29 mouse cellular contexts compared by ENCODE assay signal in the genomic region with DNA sequence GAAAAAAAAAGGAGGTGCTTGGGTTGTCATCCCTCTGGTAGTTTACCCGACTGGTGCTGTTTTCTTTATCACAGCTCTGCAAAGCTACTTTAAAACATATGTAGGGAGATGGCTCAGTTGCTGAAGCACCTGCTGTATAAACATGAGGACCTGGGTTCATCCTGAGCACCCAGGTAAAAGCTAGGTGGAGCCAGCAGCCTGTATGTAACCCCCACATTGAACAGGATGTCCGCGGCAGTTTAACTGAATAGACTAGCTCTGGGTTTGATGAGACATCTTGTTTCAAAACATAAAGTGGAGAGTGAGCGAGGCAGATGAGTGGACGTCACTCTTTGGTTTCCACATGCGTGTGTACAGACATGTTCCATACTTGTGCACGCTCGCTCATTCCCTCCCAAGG. TPM values are rescaled to one million over a fixed set of nuclear protein-coding genes. Genes with fewer than 3 reads are reported as not detected.
DNase-seq lines count a peak whose midpoint lies in the region; ATAC-seq and TF ChIP-seq lines count a peak whose summit lies in the region.
"Had no signal": no experiment of that assay in that cellular context is flagged by ENCODE, and none has a peak within 500 bp of the region (broad histone marks: within the 10 kb centered on the region; RNA-seq: fewer than 3 reads in every experiment).

No protein-coding gene starts in this region.

- H3K4me2 ChIP-seq in kidney, embryonic 16.5 days (replicated peaks; ENCODE audit: low read depth, low read length): no peak overlapping the region
- no peak overlapping the region for H3K4me2 ChIP-seq in CH12.LX (ENCODE audit: insufficient read depth, low read depth, poor library complexity, severe bottlenecking)
- H3K4me2 ChIP-seq in midbrain, postnatal 0 days (ENCODE audit: low read depth, low read length, poor library complexity, severe bottlenecking): no peak overlapping the region
- H3K4me2 ChIP-seq: embryonic facial prominence, embryonic 13.5 days; forebrain, embryonic 15.5 days; kidney, embryonic 15.5 days; limb, embryonic 13.5 days; liver, embryonic 11.5 days; lung, embryonic 15.5 days; midbrain, embryonic 11.5 days had no signal

- no peak for TF ChIP-seq EP300 in CH12.LX (IDR thresholded peaks at IDR 0.05; ENCODE audit: low read length)

- H3K9me3 ChIP-seq in kidney, embryonic 16.5 days (ENCODE audit: low read length): no peaks in the 10 kb centered on the region
- no peaks in the 10 kb centered on the region for H3K9me3 ChIP-seq in CH12.LX (replicated peaks; ENCODE audit: low read length)
- H3K9me3 ChIP-seq in midbrain, postnatal 0 days (ENCODE audit: low read length): no peaks in the 10 kb centered on the region
- H3K9me3 ChIP-seq: embryonic facial prominence, embryonic 13.5 days; forebrain, embryonic 10.5 days; forebrain, embryonic 15.5 days; kidney, embryonic 15.5 days; limb, embryonic 13.5 days; lung, embryonic 15.5 days had no signal

- no peaks in the 10 kb centered on the region for H3K36me3 ChIP-seq in kidney, adult 2 months (ENCODE audit: control insufficient read depth, insufficient read depth, low read length)
- H3K36me3 ChIP-seq in kidney, embryonic 16.5 days (ENCODE audit: insufficient read depth, low read length): no peaks in the 10 kb centered on the region
- no peaks in the 10 kb centered on the region for H3K36me3 ChIP-seq in spleen, adult 2 months (ENCODE audit: control insufficient read depth, insufficient read depth, low read length)
- peaks cover 0 to 35% of the 10 kb centered on the region in 2 experiments for H3K36me3 ChIP-seq in CH12.LX (replicated peaks in 1 of 2; ENCODE audit: control insufficient read depth in 1 of 2, insufficient read depth in 1 of 2, low read length in 1 of 2)
- H3K36me3 ChIP-seq in midbrain, postnatal 0 days (ENCODE audit: insufficient read depth, low read length): no peaks in the 10 kb centered on the region; the same call in 1 of the 2 replicates
- H3K36me3 ChIP-seq: embryonic facial prominence, embryonic 13.5 days; forebrain, embryonic 10.5 days; forebrain, embryonic 15.5 days; kidney, embryonic 15.5 days; limb, embryonic 13.5 days; lung, embryonic 15.5 days had no signal

- TF ChIP-seq RAD21 in CH12.LX (IDR thresholded peaks at IDR 0.05; ENCODE audit: low read depth, low read length): peak; percentile 62

- H3K9ac ChIP-seq in kidney, embryonic 16.5 days (replicated peaks; ENCODE audit: low read length): no peak overlapping the region
- no peak overlapping the region for H3K9ac ChIP-seq in CH12.LX (ENCODE audit: insufficient read depth, low read depth)
- H3K9ac ChIP-seq in midbrain, postnatal 0 days (replicated peaks; ENCODE audit: low read length, poor library complexity, severe bottlenecking): no peak overlapping the region
- H3K9ac ChIP-seq: embryonic facial prominence, embryonic 13.5 days; forebrain, embryonic 15.5 days; kidney, embryonic 15.5 days; limb, embryonic 13.5 days; lung, embryonic 15.5 days had no signal

- in situ Hi-C loops in CH12.LX (cut with MboI; ENCODE audit: low pct_ligation_motif_present, low pct_unique_long_range_greater_than_20kb, low sequenced_read_pairs): no loop called here

- H3K27ac ChIP-seq in kidney, adult 2 months (ENCODE audit: insufficient read depth, low read depth, low read length): no peak overlapping the region
- H3K27ac ChIP-seq in kidney, embryonic 16.5 days (ENCODE audit: low read length): no peak overlapping the region
- no peak overlapping the region for H3K27ac ChIP-seq in spleen, adult 2 months (ENCODE audit: insufficient read depth, low read length)
- peak overlapping the region; percentile 2; the same call in 1 of the 2 replicates for H3K27ac ChIP-seq in CH12.LX (ENCODE audit: insufficient read depth, low read depth)
- no peak overlapping the region for H3K27ac ChIP-seq in midbrain, postnatal 0 days (ENCODE audit: low read depth, low read length)
- H3K27ac ChIP-seq: embryonic facial prominence, embryonic 13.5 days; forebrain, embryonic 10.5 days; forebrain, embryonic 15.5 days; gastrocnemius, adult 2 months; hindbrain, postnatal 0 days; kidney, embryonic 15.5 days; limb, embryonic 13.5 days; lung, embryonic 15.5 days had no signal

- dilution Hi-C loops in CH12.LX (cut with MboI; ENCODE audit: extremely low pct_ligation_motif_present, extremely low pct_unique_long_range_greater_than_20kb, low sequenced_read_pairs): no loop called here

- 94% methylated on average over 8 of the region's 8 CpGs for WGBS in kidney, adult 2 months
- 92% methylated on average over 8 of the region's 8 CpGs for WGBS in kidney, embryonic 16.5 days
- WGBS in spleen, adult 2 months: 78% methylated on average over 8 of the region's 8 CpGs
- WGBS in midbrain, postnatal 0 days: 89% methylated on average over 8 of the region's 8 CpGs

- TF ChIP-seq CTCF in kidney, adult 2 months (conservative IDR thresholded peaks at IDR 0.05; ENCODE audit: insufficient read depth, insufficient read length, low read depth, low read length): 0 out of 2 replicates have a peak, but pooled peaks have one; percentile 1
- TF ChIP-seq CTCF in spleen, adult 2 months (IDR thresholded peaks at IDR 0.05; ENCODE audit: extremely low read depth, insufficient read depth, insufficient read length, insufficient replicate concordance): peak; percentile 35; the same call in 1 of the 2 replicates
- peak in 1 of 2 experiments; percentile 54; a peak in 2 of 4 replicates for TF ChIP-seq CTCF in CH12.LX (conservative IDR thresholded peaks at IDR 0.05 in 1 of 2, IDR thresholded peaks at IDR 0.05 in 1 of 2; ENCODE audit: low read depth in 2 of 2, low read length in 2 of 2)
- no peak for TF ChIP-seq CTCF in midbrain, postnatal 0 days (IDR thresholded peaks at IDR 0.05)

- peaks cover 72% of the 10 kb centered on the region for H3K79me2 ChIP-seq in CH12.LX (replicated peaks; ENCODE audit: control insufficient read depth, extremely low read depth, insufficient read depth, poor library complexity, severe bottlenecking)

- ATAC-seq in kidney, embryonic 16.5 days (ENCODE audit: low FRiP score, low TSS enrichment): no peak
- no peak for ATAC-seq in midbrain, postnatal 0 days (ENCODE audit: low FRiP score)
- ATAC-seq: activated CD4-positive, CD25-positive, alpha-beta regulatory T cell, adult 4 months; forebrain, embryonic 15.5 days; hindbrain, postnatal 0 days; midbrain, embryonic 16.5 days had no signal

- no peak for TF ChIP-seq POLR2A in kidney, adult 2 months (IDR thresholded peaks at IDR 0.05; ENCODE audit: low read depth, low read length)
- no peak for TF ChIP-seq POLR2A in spleen, adult 2 months (IDR thresholded peaks at IDR 0.05; ENCODE audit: low read depth, low read length)
- TF ChIP-seq POLR2A in CH12.LX (IDR thresholded peaks at IDR 0.05; ENCODE audit: low read depth, low read length): no peak

- no peak overlapping the region for H3K4me3 ChIP-seq in kidney, adult 2 months (ENCODE audit: insufficient read depth, low read depth, low read length)
- H3K4me3 ChIP-seq in kidney, embryonic 16.5 days (ENCODE audit: low read length): no peak overlapping the region
- no peak overlapping the region for H3K4me3 ChIP-seq in spleen, adult 2 months (ENCODE audit: extremely low read depth, insufficient read depth, insufficient read length)
- peak overlapping the region in 1 of 3 experiments; percentile 4 for H3K4me3 ChIP-seq in CH12.LX (replicated peaks in 1 of 3; ENCODE audit: low read depth in 2 of 3, low read length in 2 of 3, poor library complexity in 1 of 3)
- H3K4me3 ChIP-seq in midbrain, postnatal 0 days (ENCODE audit: low read depth, low read length): no peak overlapping the region
- H3K4me3 ChIP-seq: embryonic facial prominence, embryonic 13.5 days; forebrain, embryonic 10.5 days; forebrain, embryonic 15.5 days; gastrocnemius, adult 2 months; kidney, embryonic 15.5 days; limb, embryonic 13.5 days; lung, embryonic 15.5 days; myocyte had no signal

- H3K27me3 ChIP-seq in kidney, adult 2 months (replicated peaks; ENCODE audit: control insufficient read depth, insufficient read depth, low read length): no peaks in the 10 kb centered on the region
- no peaks in the 10 kb centered on the region for H3K27me3 ChIP-seq in kidney, embryonic 16.5 days (ENCODE audit: insufficient read depth, low read length)
- no peaks in the 10 kb centered on the region for H3K27me3 ChIP-seq in spleen, adult 2 months (ENCODE audit: control insufficient read depth, insufficient read depth, low read length)
- H3K27me3 ChIP-seq in CH12.LX (replicated peaks): no peaks in the 10 kb centered on the region
- no peaks in the 10 kb centered on the region for H3K27me3 ChIP-seq in midbrain, postnatal 0 days (ENCODE audit: insufficient read depth, low read length)
- H3K27me3 ChIP-seq: embryonic facial prominence, embryonic 13.5 days; forebrain, embryonic 15.5 days; kidney, embryonic 15.5 days; limb, embryonic 13.5 days; lung, embryonic 15.5 days had no signal

- no peak for DNase-seq in kidney, adult 2 months
- DNase-seq in spleen, adult 2 months (ENCODE audit: low read depth in 1 of 2, low spot score in 2 of 2): no peak
- no peak for DNase-seq in spleen, postnatal 10 days (ENCODE audit: low spot score in 2 of 2)
- no peak for DNase-seq in CH12.LX (ENCODE audit: extremely low read depth)
- DNase-seq in midbrain, postnatal 0 days (ENCODE audit: low spot score): no peak
- no peak for DNase-seq in adrenal gland, adult 8-10 months
- DNase-seq: adrenal gland, adult 2 months; cerebellum, adult 9-10 months; embryo, embryonic 11 days; gastrocnemius, adult 2 months; gastrocnemius, postnatal 36 days; heart, postnatal 14 days; kidney, postnatal 36 days; retina, postnatal 1 day; spleen, adult 18-20 months; thymus, postnatal 4 days had no signal

- H3K4me1 ChIP-seq in kidney, adult 2 months (ENCODE audit: control insufficient read depth, insufficient read depth, low read length): peaks cover 12% of the 10 kb centered on the region; the same call in 1 of the 2 replicates
- H3K4me1 ChIP-seq in kidney, embryonic 16.5 days (ENCODE audit: insufficient read depth, low read length): peaks cover 7% of the 10 kb centered on the region
- peaks cover 12% of the 10 kb centered on the region; the same call in 1 of the 2 replicates for H3K4me1 ChIP-seq in spleen, adult 2 months (ENCODE audit: control insufficient read depth, insufficient read depth, insufficient read length)
- peaks cover 40 to 90% of the 10 kb centered on the region in 2 experiments for H3K4me1 ChIP-seq in CH12.LX (ENCODE audit: control insufficient read depth in 1 of 2, insufficient read depth in 2 of 2)
- H3K4me1 ChIP-seq in midbrain, postnatal 0 days (ENCODE audit: insufficient read depth, low read length): 0 out of 2 replicates have a peak, but pooled peaks cover 11% of the 10 kb centered on the region
- H3K4me1 ChIP-seq: forebrain, embryonic 10.5 days had no signal

RNA-seq across cellular contexts. Expression of a gene that starts 16.5 kb away (rescaled TPM):
- 12.0 and 14.0 TPM in 2 replicates for polyA plus RNA-seq in kidney, adult 2 months (2012; rRNA removed)
- 50.7 and 56.9 TPM in 2 replicates for polyA plus RNA-seq in kidney, embryonic 16.5 days (2015; fragmentation: Nextera tagmentation; extraction: Ambion mirVana)
- polyA plus RNA-seq in spleen, adult 2 months (2012; rRNA removed): 23.0 and 46.3 TPM in 2 replicates
- total RNA-seq in CH12.LX (2012; rRNA removed): 63.4 and 71.7 TPM in 2 replicates
- 143 and 153 TPM in 2 replicates for total RNA-seq in CH12.LX (2014; rRNA removed)
- polyA plus RNA-seq in CH12.LX (2012; ENCODE audit: insufficient read length, low read depth): 130 and 134 TPM in 2 replicates
- total RNA-seq in midbrain, postnatal 0 days (2014; rRNA removed): 159 and 180 TPM in 2 replicates
- 161 and 184 TPM in 2 replicates for polyA plus RNA-seq in midbrain, postnatal 0 days (2015; fragmentation: Nextera tagmentation; extraction: Ambion mirVana)
- 10 to 100 TPM; 42.5 to 52.3 (median 49.2) TPM for total RNA-seq in adrenal gland, adult 8-10 months (2022)
